Mouse (Mus musculus): ENCODE results near the gene Gm960.

- TF ChIP-seq CTCF (IDR thresholded peaks at IDR 0.05; ENCODE audit: extremely low read depth, insufficient read depth, insufficient read length, insufficient replicate concordance) = no peak
- no peak for TF ChIP-seq POLR2A (IDR thresholded peaks at IDR 0.05; ENCODE audit: low read depth, low read length)
These were observed 80.3 kb downstream of the Gm960 start for GRCm38 (mm10) chr19:4618183-4618582.

Data from spleen, adult 2 months (tissue).